ENCODE assay signal across 13 mouse cellular contexts in the genomic region with DNA sequence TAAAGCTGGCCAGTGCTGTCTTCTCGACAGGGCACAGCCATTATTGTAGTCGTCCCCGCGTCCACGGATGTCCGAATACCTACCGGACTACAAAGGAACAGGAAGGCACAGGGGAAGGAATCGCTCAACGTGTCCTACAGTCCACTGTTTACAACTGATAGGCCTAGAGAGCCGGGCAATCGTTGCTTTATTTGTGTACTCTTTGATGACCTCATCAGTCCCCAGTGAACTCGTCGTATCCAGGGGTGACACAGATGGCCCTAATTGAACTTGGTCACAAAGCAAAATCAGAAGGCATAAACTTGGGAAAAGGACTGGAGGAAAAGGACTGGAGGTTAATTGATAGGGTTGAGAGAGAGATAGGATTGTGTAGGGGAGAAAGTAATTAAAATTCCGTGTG. TPM values are rescaled to one million over a fixed set of nuclear protein-coding genes. Genes with fewer than 3 reads are reported as not detected.
"Had no signal": no experiment of that assay in that cellular context is flagged by ENCODE, and none has a peak within 500 bp of the region (broad histone marks: within the 10 kb centered on the region; RNA-seq: fewer than 3 reads in every experiment).

No protein-coding gene starts in this region.

- ATAC-seq: midbrain, embryonic 13.5 days had no signal

- H3K4me2 ChIP-seq: kidney, embryonic 15.5 days; midbrain, embryonic 13.5 days had no signal

- H3K4me1 ChIP-seq: kidney, embryonic 15.5 days; limb, embryonic 10.5 days; megakaryocyte, embryonic 14.5 days had no signal

- H3K9ac ChIP-seq: kidney, embryonic 15.5 days; liver, embryonic 14.5 days; midbrain, embryonic 13.5 days had no signal

- H3K27me3 ChIP-seq: kidney, embryonic 15.5 days; megakaryocyte, embryonic 14.5 days; midbrain, embryonic 13.5 days had no signal

- DNase-seq: kidney, adult 2 months; kidney, postnatal 14 days; lung, adult 2 months; lung, postnatal 14 days; spleen, adult 18-20 months; thymus, postnatal 36 days had no signal

- H3K36me3 ChIP-seq: kidney, embryonic 15.5 days; limb, embryonic 10.5 days; midbrain, embryonic 13.5 days had no signal

- H3K4me3 ChIP-seq: kidney, embryonic 15.5 days; left cerebral cortex, adult 2 months; limb, embryonic 10.5 days; megakaryocyte, embryonic 14.5 days; midbrain, embryonic 13.5 days had no signal

- H3K9me3 ChIP-seq: kidney, embryonic 15.5 days; limb, embryonic 10.5 days; midbrain, embryonic 13.5 days had no signal

- H3K27ac ChIP-seq: kidney, embryonic 15.5 days; left cerebral cortex, adult 2 months; limb, embryonic 10.5 days; liver, embryonic 14.5 days; macrophage; midbrain, embryonic 13.5 days had no signal

RNA-seq across cellular contexts. Expression of a gene that starts 54.1 kb away (rescaled TPM):
- polyA plus RNA-seq: macrophage had no signal
